Mouse (Mus musculus) bone marrow, adult 2 months (tissue): ENCODE measurements around the gene Clcn7. TPM values are rescaled to one million over a fixed set of nuclear protein-coding genes. Genes with fewer than 3 reads are reported as not detected.
A peak's percentile ranks its signal among the peaks of the same experiment; 100 is the strongest.
"Not testable (repeated sequence)": the region's sequence is repeated elsewhere in the genome, so short reads cannot be mapped to it uniquely, and the experiment has no call there.

ENCODE experiments used
- H3K27ac ChIP-seq: fragments of 200-500 bp; 2 replicates; pipeline ENCODE4 v1.5.1; 2012; ENCODE audit warnings: low read depth, mild to moderate bottlenecking, control low read depth, inconsistent platforms, low read length; ENCODE audit not compliant: control insufficient read depth, poor library complexity, insufficient read depth
- H3K4me1 ChIP-seq: fragments of 200-500 bp; 2 replicates; pipeline ENCODE4 v1.6.1; 2011; ENCODE audit warnings: low read length; ENCODE audit not compliant: control insufficient read depth, insufficient read depth
- H3K4me3 ChIP-seq: fragments of 200-500 bp; replicated peaks from 2 replicates; pipeline ENCODE3; 2011; ENCODE audit warnings: mild to moderate bottlenecking, low read depth, low read length, control low read depth; ENCODE audit not compliant: control insufficient read depth
- CTCF ChIP-seq: fragments of 200-500 bp; IDR thresholded peaks from 2 replicates; pipeline ENCODE4 v1.5.1; 2011; ENCODE audit warnings: low read length, control low read depth; ENCODE audit not compliant: control insufficient read depth, insufficient read depth
- POLR2A ChIP-seq: fragments of 200-500 bp; IDR thresholded peaks from 2 replicates; pipeline ENCODE4 v1.6.1; 2011; ENCODE audit warnings: low read depth, mild to moderate bottlenecking, control low read depth, low read length, borderline replicate concordance; ENCODE audit not compliant: control insufficient read depth
- WGBS: fragments of 180-500 bp; shearing (Covaris S2); methylation state at CpG from one replicate; pipeline ENCODE4 v1.1.7; 2018; 5-methylcytosine and 5-hydroxymethylcytosine counted together
- polyA plus RNA-seq: library from polyadenylated mRNA; stranded (reverse); fragments of >200 nt; gene quantifications from 2 replicates; pipeline ENCODE4 v1.2.4, GENCODE M21; 2011; ENCODE audit warnings: low replicate concordance; ENCODE audit not compliant: missing spikeins, insufficient read depth, insufficient read length

The Clcn7 gene
- polyA plus RNA-seq, 1 experiment, result 21.9 TPM

DNA sequence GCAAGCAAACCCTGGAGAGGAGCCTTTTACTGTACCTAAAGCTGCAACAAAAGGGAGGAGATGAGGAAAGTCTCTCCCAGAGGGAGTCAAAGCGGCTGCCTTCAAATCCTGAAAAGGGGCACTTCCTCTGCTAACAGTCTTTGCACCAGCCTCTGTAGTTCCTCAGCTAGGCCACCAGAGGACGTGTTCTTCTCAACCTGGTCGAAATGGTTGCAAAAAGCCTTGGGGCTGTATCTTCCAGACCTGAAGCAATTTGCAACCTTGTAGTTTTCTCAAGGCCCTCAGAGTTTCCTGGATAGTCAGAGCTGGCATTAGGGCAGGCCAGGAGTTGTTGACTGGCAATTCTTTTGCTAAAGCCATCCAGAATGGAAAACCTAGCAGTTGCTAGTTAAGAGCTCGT lies 15.9 kb upstream of the Clcn7 start:
- 34% methylated on average over 4 of the region's 4 CpGs for WGBS
- Histone ChIP-seq H3K4me3 (no peak overlapping the region), H3K27ac (no peak overlapping the region), H3K4me1 (no peaks in the 10 kb centered on the region; the same call in 1 of the 2 replicates)
- TF ChIP-seq POLR2A (no peak), CTCF (peak; percentile 31; the same call in 1 of the 2 replicates)

- no peak within 1 kb of the TSS for H3K27ac ChIP-seq
- WGBS, result 31% methylated on average over 3 of the region's 3 CpGs
- no peak within 1 kb of the TSS for H3K4me3 ChIP-seq
- peaks cover 1% of the 10 kb centered on the region for H3K4me1 ChIP-seq
- TF ChIP-seq POLR2A (no peak), CTCF (no peak)
Observed at GRCm38 (mm10) chr17:25120406-25120805, 12.8 kb upstream of the Clcn7 start, which contains the start of gene Ptx4. Ptx4 (plus strand) TSS chr17:25120760.

GRCm38 (mm10) chr17:25123979-25124378 lies 9.2 kb upstream of the Clcn7 start:
- Histone ChIP-seq H3K27ac (no peak overlapping the region), H3K4me1 (peaks cover 1% of the 10 kb centered on the region), H3K4me3 (no peak overlapping the region)
- 26% methylated on average over 7 of the region's 7 CpGs for WGBS
- peak; percentile 58 for TF ChIP-seq CTCF
- TF ChIP-seq POLR2A, result no peak

DNA sequence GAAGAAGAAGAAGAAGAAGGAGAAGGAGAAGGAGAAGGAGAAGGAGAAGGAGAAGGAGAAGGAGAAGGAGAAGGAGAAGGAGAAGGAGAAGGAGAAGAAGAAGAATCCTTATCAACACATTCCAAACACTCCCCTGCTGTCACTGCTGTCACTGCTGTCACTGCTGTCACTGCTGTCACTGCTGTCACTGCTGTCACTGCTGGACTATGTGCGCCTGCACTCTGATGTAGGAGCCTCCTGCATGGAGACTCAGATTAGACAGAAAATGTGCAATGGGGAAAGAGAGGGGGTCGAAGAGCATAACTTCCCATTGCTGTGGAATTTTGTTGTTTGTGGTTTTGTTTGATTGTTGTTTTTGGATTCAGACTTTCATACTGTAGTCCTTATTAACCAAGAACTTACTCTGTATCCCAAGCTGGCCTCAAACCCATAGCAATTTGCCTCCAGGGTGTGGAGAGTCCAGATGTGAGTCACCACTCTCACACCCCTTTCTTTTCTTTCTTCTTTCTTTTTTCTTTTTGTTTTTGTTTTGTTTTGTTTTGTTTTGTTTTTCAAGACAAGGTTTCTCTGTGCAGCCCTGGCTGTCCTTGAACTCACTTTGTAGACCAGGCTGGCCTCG lies 7.6 kb upstream of the Clcn7 start:
- H3K4me1 ChIP-seq, result not testable (repeated sequence)

DNA sequence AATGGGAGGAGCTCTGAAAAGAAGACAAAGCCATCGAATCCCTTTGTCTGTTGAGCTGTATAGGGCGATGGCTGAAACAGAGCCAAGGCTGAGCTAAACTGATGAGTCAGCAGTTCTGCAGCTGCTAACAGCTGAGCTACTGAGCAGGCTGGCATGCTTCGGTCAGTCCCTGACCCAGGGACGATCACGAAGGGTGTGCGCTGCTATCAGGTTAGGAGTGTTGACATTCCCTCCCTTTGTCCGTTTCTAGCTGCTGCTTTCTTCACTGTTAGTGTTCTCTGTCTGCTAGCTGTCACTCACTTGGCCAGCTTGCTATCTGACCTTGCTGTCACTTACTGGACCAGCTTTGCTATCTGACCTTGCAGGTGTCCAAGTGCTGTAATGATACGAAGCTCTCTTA lies 6.1 kb upstream of the Clcn7 start:
- peak; percentile 53; the same call in 1 of the 2 replicates for TF ChIP-seq POLR2A
- no peak for TF ChIP-seq CTCF
- Histone ChIP-seq H3K27ac (peak overlapping the region; percentile 85), H3K4me1 (peaks cover 1% of the 10 kb centered on the region), H3K4me3 (peak overlapping the region; percentile 9)
- 36% methylated on average over 8 of the region's 8 CpGs for WGBS

More for the DNA sequence above, 7.6 kb upstream of the Clcn7 start:
- 75% methylated on average over 3 of the region's 3 CpGs for WGBS
- not testable (repeated sequence) for H3K27ac ChIP-seq, H3K4me3 ChIP-seq

DNA sequence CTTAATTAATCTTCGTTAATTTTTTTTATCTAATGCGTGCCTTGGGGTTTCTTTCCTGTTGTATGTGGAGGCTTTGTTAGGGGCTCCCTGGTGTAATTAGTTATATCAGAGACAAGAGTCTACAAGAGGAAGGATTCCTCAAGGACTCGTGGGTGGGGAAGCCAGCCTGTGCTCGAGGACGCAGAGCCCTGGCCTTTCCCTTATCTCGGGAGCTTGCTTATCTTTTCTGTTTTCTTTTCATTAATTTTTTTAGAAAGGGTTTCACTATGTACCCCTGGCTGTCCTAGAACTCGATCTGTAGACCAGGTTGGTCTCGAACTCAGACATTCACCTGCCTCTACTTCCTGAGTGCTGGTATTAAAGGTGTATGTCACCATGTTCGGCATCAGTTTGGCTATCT lies 5.5 kb upstream of the Clcn7 start:
- Histone ChIP-seq H3K27ac (peak overlapping the region; percentile 85), H3K4me3 (no peak overlapping the region), H3K4me1 (peaks cover 1% of the 10 kb centered on the region)
- TF ChIP-seq POLR2A, result no peak
- TF ChIP-seq CTCF, result no peak
- WGBS, result 51% methylated on average over 9 of the region's 9 CpGs

DNA sequence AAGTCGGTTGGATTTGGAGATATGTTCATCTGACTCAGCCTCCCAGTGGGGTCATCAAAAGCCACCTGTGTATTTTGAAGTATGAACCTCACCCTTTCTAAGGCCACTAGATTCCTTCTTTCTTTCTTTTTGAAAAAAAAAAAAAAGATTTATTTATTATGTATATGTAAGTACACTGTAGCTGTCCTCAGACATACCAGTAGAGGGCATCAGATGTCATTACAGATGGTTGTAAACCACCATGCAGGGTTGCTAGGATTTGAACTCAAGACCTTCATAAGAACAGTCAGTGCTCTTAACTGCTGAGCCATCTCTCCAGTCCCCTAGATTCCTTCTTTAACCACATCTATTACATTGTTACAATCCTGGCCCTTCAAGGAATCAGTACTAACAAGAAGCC lies 3.1 kb upstream of the Clcn7 start:
- no peak for TF ChIP-seq CTCF
- no peak for TF ChIP-seq POLR2A
- Histone ChIP-seq H3K27ac (no peak overlapping the region), H3K4me3 (no peak overlapping the region), H3K4me1 (peaks cover 4% of the 10 kb centered on the region; the same call in 1 of the 2 replicates)
- 87% methylated on average over 1 of the region's 1 CpGs for WGBS

DNA sequence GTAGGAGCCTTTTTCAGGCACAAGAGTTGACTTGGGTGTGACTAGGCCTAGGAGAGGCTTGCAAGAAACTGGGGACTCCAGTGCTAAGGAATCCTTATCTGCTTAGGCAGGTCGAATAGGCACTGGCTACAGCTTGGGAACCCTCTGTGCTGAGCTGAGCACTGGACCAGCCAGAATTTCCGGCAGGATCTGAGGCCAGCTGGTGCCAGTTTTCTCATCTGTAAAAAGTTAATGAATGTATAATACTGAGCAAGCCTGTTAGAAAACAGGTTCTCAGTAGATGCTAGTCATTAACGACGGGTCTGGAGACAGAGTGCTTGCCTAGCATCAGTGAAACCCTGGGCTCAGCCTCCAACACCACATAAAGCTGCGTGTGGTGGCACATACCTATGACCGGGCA lies 2.4 kb downstream of the Clcn7 start:
- Histone ChIP-seq H3K4me1 (peaks cover 4% of the 10 kb centered on the region; the same call in 1 of the 2 replicates), H3K4me3 (no peak overlapping the region), H3K27ac (no peak overlapping the region)
- 90% methylated on average over 6 of the region's 6 CpGs for WGBS
- no peak for TF ChIP-seq CTCF

GRCm38 (mm10) chr17:25138803-25139202 lies 5.6 kb downstream of the Clcn7 start:
- no peak overlapping the region for H3K27ac ChIP-seq
- 54% methylated on average over 1 of the region's 1 CpGs for WGBS
- TF ChIP-seq CTCF (no peak), POLR2A (no peak)
- H3K4me1 ChIP-seq, result peaks cover 3% of the 10 kb centered on the region; the same call in 1 of the 2 replicates
- no peak overlapping the region for H3K4me3 ChIP-seq
